Mouse (Mus musculus) forebrain, embryonic 16.5 days (tissue): Measurements from ENCODE around the gene Ubc. TPM values are rescaled to one million over a fixed set of nuclear protein-coding genes. Genes with fewer than 3 reads are reported as not detected.
"Not testable (repeated sequence)": the region's sequence is repeated elsewhere in the genome, so short reads cannot be mapped to it uniquely, and the experiment has no call there.

ENCODE experiments used
- ATAC-seq: fragments of 200-750 bp; cut with Nextera tagmentation; 2 replicates; pipeline ENCODE4 v1.8.0; 2017; ENCODE audit warnings: mild to moderate bottlenecking, moderate library complexity
- H3K27ac ChIP-seq: fragments of 300-500 bp; sonication (generic); 2 replicates; pipeline ENCODE4 v1.5.1; 2014; ENCODE audit warnings: low read length, control low read depth
- H3K27me3 ChIP-seq: fragments of 300-500 bp; sonication (generic); replicated peaks from 2 replicates; pipeline ENCODE4 v1.6.1; 2014; ENCODE audit warnings: low read length; ENCODE audit not compliant: control insufficient read depth, insufficient read depth
- H3K36me3 ChIP-seq: fragments of 300-500 bp; sonication (generic); 2 replicates; pipeline ENCODE4 v1.6.1; 2014; ENCODE audit not compliant: control insufficient read depth, insufficient read depth
- H3K4me1 ChIP-seq: fragments of 300-500 bp; sonication (generic); replicated peaks from 2 replicates; pipeline ENCODE4 v1.6.1; 2014; ENCODE audit warnings: low read length; ENCODE audit not compliant: control insufficient read depth, insufficient read depth
- H3K4me2 ChIP-seq: fragments of 300-500 bp; sonication (generic); 2 replicates; pipeline ENCODE4 v1.6.1; 2014; ENCODE audit warnings: mild to moderate bottlenecking, low read length, control low read depth
- H3K4me3 ChIP-seq: fragments of 300-500 bp; sonication (generic); replicated peaks from 2 replicates; pipeline ENCODE4 v1.5.1; 2014; ENCODE audit warnings: mild to moderate bottlenecking, low read length, control low read depth
- H3K9ac ChIP-seq: fragments of 300-500 bp; sonication (generic); replicated peaks from 2 replicates; pipeline ENCODE4 v1.6.1; 2014; ENCODE audit warnings: low read depth, low read length, control low read depth
- H3K9me3 ChIP-seq: fragments of 300-500 bp; sonication (generic); 2 replicates; pipeline ENCODE4 v1.6.1; 2016; ENCODE audit warnings: low read length; ENCODE audit not compliant: control insufficient read depth
- WGBS: fragments of 180-500 bp; shearing (Covaris S2); extraction: QIAGEN DNeasy Blood & Tissue Kit; methylation state at CpG from one replicate; pipeline ENCODE4 v1.1.7; 2014; 5-methylcytosine and 5-hydroxymethylcytosine counted together
- polyA plus RNA-seq: library from polyadenylated mRNA; unstranded; fragments of >200 nt; fragmentation: Nextera tagmentation; extraction: Ambion mirVana; gene quantifications from 2 replicates; pipeline ENCODE4 v1.2.1, GENCODE M21; 2015

Ubc gene
- polyA plus RNA-seq, 1 experiment from 2014 or later: 1,372 TPM

GRCm38 (mm10) chr5:125393622-125394603 is 3.9 kb upstream of the Ubc start:
- Histone ChIP-seq H3K9me3 (no peaks in the 10 kb centered on the region), H3K4me3 (peak overlapping the region; percentile 41), H3K36me3 (no peaks in the 10 kb centered on the region), H3K4me2 (peak overlapping the region; percentile 67), H3K4me1 (peaks cover 31% of the 10 kb centered on the region), H3K27ac (peak overlapping the region; percentile 99), H3K27me3 (no peaks in the 10 kb centered on the region), H3K9ac (peak overlapping the region; percentile 59)
- 3% methylated on average over 21 of the region's 25 CpGs for WGBS
- peak; percentile 75 for ATAC-seq

- Histone ChIP-seq H3K9ac (peak overlapping the region; percentile 59), H3K27ac (peak overlapping the region; percentile 99), H3K27me3 (no peaks in the 10 kb centered on the region), H3K4me3 (peak overlapping the region; percentile 41), H3K36me3 (no peaks in the 10 kb centered on the region), H3K9me3 (no peaks in the 10 kb centered on the region), H3K4me1 (peaks cover 35% of the 10 kb centered on the region), H3K4me2 (peak overlapping the region; percentile 67)
- 0% methylated on average over 20 of the region's 20 CpGs for WGBS
- peak; percentile 91 for ATAC-seq
Measured at GRCm38 (mm10) chr5:125392977-125393621, 3.1 kb upstream of the Ubc start.

- Histone ChIP-seq H3K4me3 (peak overlapping the region; percentile 41; the same call in 1 of the 2 replicates), H3K4me1 (peaks cover 37% of the 10 kb centered on the region), H3K36me3 (no peaks in the 10 kb centered on the region), H3K4me2 (peak overlapping the region; percentile 67), H3K27ac (peak overlapping the region; percentile 99), H3K9me3 (no peaks in the 10 kb centered on the region), H3K9ac (peak overlapping the region; percentile 31), H3K27me3 (no peaks in the 10 kb centered on the region)
- WGBS: 28% methylated on average over 1 of the region's 1 CpGs
- ATAC-seq: peak; percentile 11; the same call in 1 of the 2 replicates
Measured at GRCm38 (mm10) chr5:125392618-125392976, 2.6 kb upstream of the Ubc start.

- 90% methylated on average over 4 of the region's 4 CpGs for WGBS
- not testable (repeated sequence) for H3K9ac ChIP-seq, H3K4me2 ChIP-seq, ATAC-seq, H3K27me3 ChIP-seq, H3K4me3 ChIP-seq, H3K36me3 ChIP-seq, H3K9me3 ChIP-seq
- H3K4me1 ChIP-seq: peaks cover 37% of the 10 kb centered on the region
- peak overlapping the region; percentile 99; the same call in 1 of the 2 replicates for H3K27ac ChIP-seq
Measured at GRCm38 (mm10) chr5:125392176-125392575, 2.2 kb upstream of the Ubc start.

GRCm38 (mm10) chr5:125391609-125392008 is 1.6 kb upstream of the Ubc start:
- H3K4me3 ChIP-seq: no peak overlapping the region
- H3K4me1 ChIP-seq: peaks cover 37% of the 10 kb centered on the region
- no peak overlapping the region for H3K9ac ChIP-seq
- no peaks in the 10 kb centered on the region for H3K27me3 ChIP-seq
- no peaks in the 10 kb centered on the region for H3K9me3 ChIP-seq
- no peaks in the 10 kb centered on the region for H3K36me3 ChIP-seq
- no peak overlapping the region for H3K4me2 ChIP-seq
- peak overlapping the region; percentile 31; the same call in 1 of the 2 replicates for H3K27ac ChIP-seq
- 68% methylated on average over 5 of the region's 5 CpGs for WGBS
- no peak for ATAC-seq

- Histone ChIP-seq H3K27ac (no peak overlapping the region), H3K9ac (no peak overlapping the region)
Measured at GRCm38 (mm10) chr5:125390906-125391477, 990 bp upstream of the Ubc start.

GRCm38 (mm10) chr5:125389131-125389578 is 847 bp downstream of the Ubc start, which contains the start of gene Gm10382:
Gene Gm10382, plus strand, starts transcription at chr5:125389322.
- H3K36me3 ChIP-seq: peaks cover 8% of the 10 kb centered on the region; the same call in 1 of the 2 replicates
- H3K27ac ChIP-seq: peak within 1 kb of the TSS; percentile 94
- H3K9ac ChIP-seq: peak within 1 kb of the TSS; percentile 74
- H3K4me3 ChIP-seq: peak within 1 kb of the TSS; percentile 94
- no peaks in the 10 kb centered on the region for H3K9me3 ChIP-seq
- peaks cover 42% of the 10 kb centered on the region for H3K4me1 ChIP-seq
- H3K4me2 ChIP-seq: peak within 1 kb of the TSS; percentile 85
- WGBS: under 1% methylated on average over 41 of the region's 41 CpGs
- H3K27me3 ChIP-seq: no peaks in the 10 kb centered on the region
- 0 out of 2 replicates have a peak, but pooled peaks have one; percentile 1 for ATAC-seq

More at GRCm38 (mm10) chr5:125390906-125391477, 990 bp upstream of the Ubc start:
- Histone ChIP-seq H3K4me2 (no peak overlapping the region), H3K4me1 (peaks cover 37% of the 10 kb centered on the region), H3K9me3 (no peaks in the 10 kb centered on the region), H3K27me3 (no peaks in the 10 kb centered on the region), H3K36me3 (no peaks in the 10 kb centered on the region), H3K4me3 (no peak overlapping the region)
- 91% methylated on average over 3 of the region's 3 CpGs for WGBS
- ATAC-seq: no peak

- Histone ChIP-seq H3K4me1 (peaks cover 36% of the 10 kb centered on the region), H3K9me3 (no peaks in the 10 kb centered on the region), H3K36me3 (peaks cover 8% of the 10 kb centered on the region; the same call in 1 of the 2 replicates), H3K9ac (peak overlapping the region; percentile 74), H3K27ac (peak overlapping the region; percentile 94), H3K4me3 (peak overlapping the region; percentile 94), H3K27me3 (no peaks in the 10 kb centered on the region), H3K4me2 (peak overlapping the region; percentile 85)
- ATAC-seq: no peak
- 24% methylated on average over 13 of the region's 13 CpGs for WGBS
Measured at GRCm38 (mm10) chr5:125388358-125389092, 1.5 kb downstream of the Ubc start.
